Mouse (Mus musculus) right cerebral cortex, postnatal 10 days (tissue): Measurements from ENCODE around the gene Cend1.

Source experiments
- DNase-seq, 2 experiments: peaks; one replicate each; pipeline ENCODE4 v3.0.0; 2021; ENCODE audit warnings: low spot score in 2 of 2

Cend1 gene

DNA sequence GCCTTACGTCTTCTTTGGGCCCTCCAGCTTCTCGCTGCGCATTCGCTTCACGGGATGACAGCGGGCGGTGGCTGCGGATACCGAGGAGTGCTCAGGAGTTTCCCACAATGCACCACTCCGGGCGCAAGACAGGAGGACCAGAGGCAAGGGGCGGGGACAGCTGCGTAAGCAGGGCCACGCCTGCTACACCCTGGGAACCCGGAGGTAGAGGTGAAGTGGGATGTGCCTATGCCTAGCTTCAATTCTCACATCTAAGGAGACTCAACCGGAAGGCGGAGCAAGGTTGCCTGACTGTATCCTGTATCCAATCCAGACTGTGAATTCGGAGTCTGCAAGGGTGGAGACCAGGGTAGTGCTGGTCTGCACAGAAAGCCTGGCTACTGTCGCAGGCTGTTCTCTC is at the start of gene Cend1:
Gene Cend1 (minus strand): TSS at position 182 of the 400 bp plus-strand sequence.
- DNase-seq: peak; percentile 93 to 95

DNA sequence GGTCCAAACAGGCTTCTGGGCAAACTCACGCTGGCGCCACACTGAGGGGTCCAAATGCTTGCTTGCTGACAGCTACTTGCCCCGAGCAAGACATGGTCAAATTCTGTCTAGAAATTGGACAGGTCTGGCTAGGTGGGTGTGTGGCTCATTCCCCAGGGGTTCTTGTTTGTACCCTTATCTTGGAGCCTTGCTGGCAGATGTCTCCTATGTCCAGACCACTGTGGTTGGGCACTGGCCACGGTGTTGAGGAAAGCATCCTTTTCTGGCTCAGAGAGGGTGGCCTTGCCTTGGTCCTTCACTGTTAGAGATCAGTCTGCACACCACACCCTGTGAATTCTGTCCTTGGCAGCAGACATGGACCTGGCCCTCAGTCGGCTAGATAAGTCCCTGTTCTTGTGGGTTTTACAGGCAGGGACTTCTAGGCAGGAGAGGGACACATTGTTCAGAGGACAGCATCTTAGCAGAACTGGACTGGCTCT is 49.0 kb upstream of the Cend1 start:
- no peak for DNase-seq

DNA sequence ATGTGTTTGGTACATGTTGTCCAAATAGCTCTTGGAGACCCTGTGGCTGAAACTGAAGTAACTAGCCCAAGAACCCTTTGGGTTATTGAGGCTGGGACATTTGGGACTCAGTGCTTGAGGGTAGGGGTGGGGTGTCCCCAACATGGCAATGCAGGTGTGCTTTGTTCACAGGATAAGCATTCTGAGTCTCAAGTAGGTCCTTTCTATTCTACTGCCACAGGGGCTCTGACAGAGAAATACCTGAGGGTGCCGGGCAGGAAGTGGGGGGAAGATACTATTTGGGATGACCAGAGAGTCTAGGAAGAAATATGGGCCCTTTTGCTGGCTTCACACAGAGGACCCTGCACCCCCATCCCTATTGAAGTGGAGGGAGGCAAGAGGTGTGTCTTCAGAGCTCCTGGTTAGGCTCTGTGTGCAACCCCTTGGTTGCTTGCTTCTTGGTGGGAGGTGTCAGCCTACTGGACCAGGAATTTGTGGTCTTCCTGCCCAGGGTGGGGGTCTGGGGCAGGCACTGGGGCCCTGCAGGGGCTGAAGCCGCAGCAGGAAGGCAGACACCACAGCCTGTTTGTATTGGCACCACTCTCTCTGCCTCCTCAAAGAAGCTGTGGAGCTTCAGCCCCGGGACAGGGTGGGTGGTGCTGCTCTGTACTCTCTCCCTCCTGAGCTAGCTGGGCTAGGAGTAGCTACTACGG is 48.4 kb upstream of the Cend1 start:
- no peak for DNase-seq

DNA sequence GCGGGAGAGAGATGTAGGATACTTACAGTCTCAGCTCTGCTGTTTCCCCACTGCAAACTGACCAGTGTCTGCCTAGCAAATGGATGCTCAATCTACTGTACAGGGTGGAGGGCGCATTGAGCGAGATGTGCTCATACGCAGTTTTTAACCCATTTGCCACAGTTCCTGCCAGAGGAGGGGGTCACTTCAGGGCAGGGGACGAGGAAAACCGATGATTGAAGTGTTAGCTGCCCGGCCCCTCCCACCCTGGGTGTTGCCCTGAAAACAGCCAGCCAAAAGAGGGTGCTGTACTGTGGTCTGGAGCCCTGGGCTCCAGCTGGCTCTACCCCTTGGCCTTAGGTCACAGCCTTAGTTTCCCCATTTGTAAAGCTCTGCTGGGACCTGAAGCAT is 47.7 kb upstream of the Cend1 start:
- no peak for DNase-seq

DNA sequence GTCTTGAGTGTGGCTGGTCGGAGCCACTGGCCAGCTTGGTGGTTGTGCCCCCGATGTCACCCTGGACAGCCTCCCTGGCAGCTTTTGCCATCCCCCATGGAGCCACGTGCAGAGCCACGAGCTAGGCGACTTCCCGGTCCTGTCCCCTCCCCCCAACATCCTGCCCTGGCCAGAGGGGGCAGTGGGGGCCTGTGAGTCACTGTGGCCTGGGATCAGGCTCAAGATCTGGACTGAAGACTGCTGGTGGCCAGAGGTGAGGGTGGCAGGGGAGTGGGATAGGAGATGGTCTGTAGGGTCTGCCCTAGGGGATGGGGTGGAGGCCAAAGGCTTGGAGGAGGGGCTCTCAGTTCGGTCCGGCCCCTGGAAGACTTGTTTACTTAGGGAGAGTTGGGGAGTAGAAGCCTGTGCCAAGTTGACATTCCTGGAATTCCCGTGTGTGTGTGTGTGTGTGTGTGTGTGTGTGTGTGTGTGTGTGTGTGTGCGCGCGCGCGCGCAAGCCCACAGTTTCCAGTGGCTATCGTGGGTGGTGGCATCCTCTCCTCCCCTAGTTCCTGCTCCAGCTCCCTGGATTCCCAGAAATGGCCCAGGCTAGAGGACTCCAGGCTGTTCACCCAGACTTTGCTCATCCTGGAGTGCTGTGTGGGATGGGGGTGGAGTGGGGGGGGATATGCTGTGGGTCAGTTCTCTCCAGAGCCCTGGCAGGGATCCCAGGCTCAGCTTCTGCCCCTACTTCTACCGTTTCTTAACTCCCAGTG is 47.1 kb upstream of the Cend1 start:
- DNase-seq: peak; percentile 69 to 76

DNA sequence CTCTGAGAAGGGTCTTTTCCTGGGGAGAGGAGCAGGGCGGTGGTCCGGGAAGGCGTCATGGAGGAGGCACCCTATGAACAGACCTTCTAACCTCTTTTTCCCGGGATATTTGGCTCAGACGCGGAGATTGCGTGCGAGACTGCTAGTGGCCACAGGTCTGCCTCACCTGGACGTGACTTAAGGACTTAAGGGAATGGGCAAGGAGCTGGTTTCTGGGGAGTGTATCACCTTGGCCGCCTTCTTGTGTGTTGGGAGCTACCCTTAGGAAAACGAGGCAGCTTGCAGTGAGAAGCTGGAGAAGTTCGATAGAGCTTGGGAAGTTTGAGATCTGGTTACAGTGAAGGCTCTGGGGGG is 46.5 kb upstream of the Cend1 start:
- peak in 1 of 2 experiments; percentile 40 for DNase-seq

DNA sequence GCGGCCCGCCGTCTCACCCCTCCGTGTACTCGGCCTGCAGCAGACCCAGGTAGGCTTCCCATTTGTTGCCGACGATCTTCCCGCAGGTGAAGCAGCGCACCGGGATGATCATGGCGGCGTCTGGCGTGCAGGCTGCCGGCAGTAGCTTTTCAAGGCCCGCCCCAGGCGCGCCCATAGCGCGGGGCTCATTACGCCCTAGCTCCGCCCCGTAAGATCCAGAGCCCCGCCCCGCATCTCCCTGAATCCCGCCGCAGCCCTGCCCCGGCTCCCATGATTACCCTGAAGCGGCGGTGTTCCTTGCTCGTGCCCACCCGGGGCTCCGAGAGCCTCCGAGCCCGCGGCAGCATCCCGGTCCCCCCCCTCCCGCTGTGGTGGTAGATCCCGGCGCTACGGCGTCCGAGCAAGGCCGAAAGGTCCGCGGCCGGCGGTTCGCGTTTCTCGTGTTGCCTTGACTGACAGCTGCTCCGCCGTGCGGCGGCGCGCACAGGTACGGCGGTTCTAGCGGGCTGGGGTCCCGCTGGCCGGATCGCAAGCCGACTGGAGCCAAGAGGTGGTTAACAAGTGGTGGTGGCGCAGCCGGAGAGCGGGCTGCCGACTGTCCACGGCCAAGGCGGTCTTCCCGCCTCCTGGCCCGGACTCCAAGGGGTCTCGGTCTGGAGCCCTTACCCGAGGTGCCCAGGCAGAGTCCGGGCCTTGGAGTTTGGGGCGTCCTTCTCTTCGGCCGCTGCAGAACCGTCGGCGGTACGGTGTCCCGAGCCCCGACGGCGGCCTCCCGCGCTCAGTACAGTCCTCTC is 45.9 kb upstream of the Cend1 start, which contains the start of the genes Polr2l and Tspan4:
Gene Polr2l (minus strand): TSS at position 122 of the 794 bp plus-strand sequence.
Gene Tspan4 (plus strand): TSS at position 230 of the 794 bp plus-strand sequence.
- peak; percentile 89 to 91 for DNase-seq

DNA sequence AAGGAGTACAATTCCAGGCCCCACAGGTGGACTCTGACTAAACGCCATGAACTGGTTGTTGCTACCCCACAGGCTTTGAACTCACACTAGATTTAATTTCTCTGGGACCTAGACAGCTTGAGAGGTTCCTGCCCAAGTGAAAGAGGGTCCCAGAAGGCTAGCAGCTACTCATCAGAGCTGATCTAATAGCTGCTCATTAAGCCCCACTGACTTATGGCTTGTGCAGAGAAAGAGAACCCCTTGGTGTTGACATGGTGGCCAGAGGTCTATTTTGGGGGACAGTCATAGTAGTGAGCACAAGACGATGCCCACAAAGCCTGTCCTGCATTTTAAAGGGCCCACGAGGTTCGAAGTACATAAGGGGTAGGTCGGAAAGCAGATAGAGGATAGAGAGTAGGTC is 44.9 kb upstream of the Cend1 start:
- no peak for DNase-seq

DNA sequence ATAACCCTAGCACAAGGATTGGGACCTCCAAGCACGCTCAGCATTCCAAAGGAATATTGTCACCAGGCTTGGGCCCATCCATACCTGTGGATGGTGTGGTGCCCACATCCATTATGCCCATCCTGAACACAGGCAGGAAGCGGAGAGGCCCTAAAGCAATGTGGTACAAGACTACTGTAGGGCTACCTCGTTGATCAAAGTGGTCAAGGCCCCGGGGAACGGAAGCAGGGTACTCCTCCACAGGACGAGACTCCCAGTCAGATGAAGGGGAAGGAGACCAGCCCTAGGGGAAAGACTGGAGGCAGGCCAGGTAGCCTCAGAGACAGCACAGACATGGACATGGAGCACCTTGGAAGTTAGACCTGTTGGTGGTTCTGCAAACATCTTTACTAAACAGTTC is 43.5 kb upstream of the Cend1 start:
- no peak for DNase-seq

DNA sequence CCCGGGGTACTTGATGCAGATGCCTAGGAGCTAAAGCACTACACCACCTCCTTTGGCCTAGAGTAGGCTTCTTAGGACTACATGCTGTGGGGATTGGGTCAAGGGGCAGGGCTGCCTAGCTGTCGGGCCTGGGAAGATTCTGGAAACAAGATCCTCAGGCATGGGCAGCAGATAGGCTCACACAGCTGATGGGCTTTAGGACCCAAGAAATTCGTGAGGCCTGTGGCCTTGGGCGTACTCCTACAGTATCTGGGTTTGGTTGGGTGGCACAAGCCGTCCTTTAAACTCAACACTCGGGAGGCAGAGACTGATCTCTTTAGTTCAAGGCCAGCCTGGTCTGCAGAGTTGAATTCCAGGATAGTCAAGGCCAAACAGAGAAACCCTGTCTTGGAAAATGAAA is 42.9 kb upstream of the Cend1 start:
- DNase-seq: no peak

DNA sequence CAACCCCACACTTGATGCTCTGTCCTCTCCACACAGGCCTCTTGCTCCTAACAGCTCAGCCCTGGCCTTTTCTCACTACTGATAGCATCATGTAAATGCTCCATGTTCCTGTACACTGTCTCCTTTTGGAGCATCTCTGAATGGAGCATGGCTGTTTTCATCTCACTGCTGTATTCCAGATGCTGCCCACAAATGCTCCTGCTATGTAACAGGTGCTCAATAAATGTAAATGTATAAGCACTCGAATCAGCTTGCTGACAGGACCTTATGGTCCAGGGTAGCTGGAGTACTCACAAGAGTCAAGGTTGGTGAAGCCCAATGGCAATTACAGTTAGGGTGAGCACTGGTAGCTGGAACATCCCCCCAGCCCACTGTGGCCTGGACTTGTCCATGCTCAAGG is 41.9 kb upstream of the Cend1 start:
- DNase-seq: no peak

DNA sequence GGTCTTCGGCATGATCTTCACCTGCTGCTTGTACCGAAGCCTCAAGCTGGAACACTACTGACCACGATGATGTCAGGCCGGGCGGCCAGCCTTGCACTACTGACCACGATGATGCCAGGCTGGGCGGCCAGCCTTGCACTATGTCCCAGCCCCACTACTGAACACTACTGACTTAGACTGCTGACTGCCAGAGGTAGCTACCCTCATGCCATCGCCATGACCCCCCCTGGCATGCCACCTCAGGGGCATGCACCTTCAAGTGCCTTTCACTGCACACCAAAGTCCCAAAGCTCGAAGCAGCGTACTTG is 41.3 kb upstream of the Cend1 start:
- DNase-seq: no peak

DNA sequence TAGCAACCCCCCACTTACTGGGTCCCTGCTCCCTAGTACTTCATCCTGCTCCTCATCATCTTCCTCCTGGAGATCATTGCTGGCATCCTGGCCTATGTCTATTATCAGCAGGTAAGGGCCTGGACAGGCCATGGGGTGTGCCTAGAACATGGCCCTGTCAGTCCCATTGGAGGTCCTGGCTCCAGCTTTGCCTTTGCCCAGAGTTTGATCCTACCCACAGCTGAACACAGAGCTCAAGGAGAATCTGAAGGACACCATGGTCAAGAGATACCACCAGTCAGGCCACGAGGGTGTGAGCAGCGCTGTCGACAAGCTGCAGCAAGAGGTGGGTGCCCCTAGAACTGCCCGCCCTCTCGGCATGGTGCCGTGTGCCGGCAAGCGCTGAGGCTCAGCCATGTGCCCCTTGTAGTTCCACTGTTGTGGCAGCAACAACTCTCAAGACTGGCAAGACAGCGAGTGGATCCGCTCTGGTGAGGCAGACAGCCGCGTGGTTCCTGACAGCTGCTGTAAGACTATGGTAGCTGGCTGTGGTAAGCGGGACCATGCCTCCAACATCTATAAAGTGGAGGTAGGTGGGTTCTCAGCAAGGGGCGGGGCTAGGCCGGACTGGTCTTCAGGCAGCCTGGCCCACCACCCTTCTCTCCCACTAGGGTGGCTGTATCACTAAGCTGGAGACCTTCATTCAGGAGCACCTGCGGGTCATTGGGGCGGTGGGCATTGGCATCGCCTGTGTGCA is 40.8 kb upstream of the Cend1 start:
- DNase-seq: peak in 1 of 2 experiments; percentile 44

DNA sequence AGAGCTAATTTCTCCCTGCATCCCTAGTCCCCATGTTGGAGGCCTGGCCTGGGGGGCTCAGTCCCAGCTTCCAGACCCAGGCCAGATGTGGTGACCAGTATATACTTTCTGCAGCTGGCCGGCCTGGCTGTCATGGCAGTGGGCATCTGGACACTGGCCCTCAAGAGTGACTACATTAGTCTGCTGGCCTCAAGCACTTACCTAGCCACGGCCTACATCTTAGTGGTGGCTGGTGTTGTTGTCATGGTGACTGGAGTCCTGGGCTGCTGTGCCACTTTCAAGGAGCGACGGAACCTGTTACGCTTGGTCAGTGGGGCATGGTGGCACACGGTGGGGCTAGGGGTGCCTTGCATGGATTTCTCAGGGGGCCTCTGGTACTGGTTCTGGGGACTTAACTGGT is 40.1 kb upstream of the Cend1 start:
- peak in 1 of 2 experiments; percentile 45 for DNase-seq

DNA sequence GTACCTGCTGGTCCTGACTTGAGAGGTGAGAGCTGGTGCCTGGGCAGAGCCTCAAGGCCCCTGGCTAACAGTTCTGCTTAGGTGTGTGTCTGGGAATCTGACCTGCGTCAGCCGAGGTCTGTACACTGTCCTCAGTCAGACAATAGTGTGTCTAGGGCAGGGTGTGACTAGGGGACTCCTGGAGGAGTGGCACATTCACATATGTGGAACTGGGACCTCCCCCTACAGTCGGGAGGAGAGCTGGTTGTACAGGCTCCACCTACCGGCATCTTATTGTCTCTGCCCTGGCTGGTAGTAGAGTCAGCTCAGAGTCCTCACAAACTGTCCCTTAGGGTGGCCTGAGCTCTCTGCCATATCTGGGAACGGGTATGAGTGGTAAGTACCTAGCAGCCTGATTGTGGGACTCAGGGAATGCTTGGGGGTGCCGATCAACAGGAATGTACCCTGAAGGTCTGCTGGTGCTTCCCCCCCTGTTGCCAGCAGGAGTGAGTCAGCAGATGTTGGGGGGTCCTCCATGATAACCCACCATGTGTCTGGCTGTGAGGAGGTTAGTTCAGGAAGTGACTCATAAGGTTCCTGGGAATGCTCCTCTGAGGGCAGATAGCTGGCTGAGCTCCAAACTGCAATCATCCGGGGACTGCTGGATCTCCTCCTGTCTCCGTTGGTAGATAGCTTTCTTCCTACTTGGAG is 39.4 kb upstream of the Cend1 start:
- DNase-seq: peak; percentile 72 to 84

DNA sequence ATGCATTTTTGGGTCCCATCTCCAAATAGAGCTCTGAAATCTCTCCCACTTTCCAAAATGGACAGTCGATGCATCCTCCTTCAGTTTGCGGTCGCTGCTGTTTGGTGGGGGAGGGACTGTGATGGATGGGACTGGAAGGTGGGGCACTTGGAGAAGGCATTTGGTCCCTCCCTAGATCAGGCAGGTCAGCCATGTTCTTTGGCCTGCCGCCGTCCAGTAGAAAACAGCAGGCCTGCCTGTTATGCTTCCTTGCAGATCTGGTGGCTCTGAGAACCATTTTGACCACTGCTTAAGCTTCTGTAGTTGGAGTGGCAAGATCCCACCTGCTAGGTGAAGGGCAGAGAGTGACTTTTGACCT is 38.9 kb upstream of the Cend1 start:
- peak in 1 of 2 experiments; percentile 34 for DNase-seq

DNA sequence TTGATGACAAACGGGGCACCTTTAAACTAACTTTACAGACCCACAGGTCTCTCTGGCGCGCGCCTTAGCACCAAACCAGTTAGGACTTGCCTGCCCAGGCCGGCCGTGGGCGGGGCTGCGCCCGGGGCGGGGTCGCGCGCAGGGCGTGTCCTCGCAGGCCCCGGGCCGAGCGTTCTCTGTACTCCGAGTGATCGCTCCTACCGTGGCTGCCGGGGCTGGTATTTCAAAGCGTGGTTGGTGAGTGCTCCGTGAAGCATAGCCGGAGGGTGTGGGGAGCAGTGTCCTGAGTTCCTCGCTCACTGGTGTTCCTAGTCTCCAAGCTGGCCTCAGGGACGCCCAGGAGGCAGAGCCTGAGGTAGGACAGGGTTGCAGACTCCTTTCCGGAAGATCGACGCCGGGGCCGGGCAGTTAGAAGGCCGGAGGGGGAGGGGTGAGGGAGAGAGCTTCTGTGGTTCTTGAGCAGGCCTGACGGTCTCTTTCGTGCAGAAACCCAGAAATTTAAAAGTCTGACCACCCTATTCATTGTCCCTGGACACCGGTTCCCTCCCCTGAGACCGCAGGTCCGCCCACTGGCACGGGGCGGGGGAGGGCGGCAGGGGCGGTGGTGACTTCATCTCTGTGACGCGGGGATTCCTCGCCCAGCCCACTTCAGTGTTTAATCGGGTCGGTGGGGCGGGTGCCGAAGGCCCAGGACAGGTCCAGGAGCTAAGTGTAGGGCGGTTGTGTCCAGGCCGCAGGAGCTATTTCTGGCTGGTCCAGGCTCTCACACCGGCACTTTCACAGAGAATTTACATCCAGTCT is 38.1 kb upstream of the Cend1 start, which contains the start of gene Cd151:
Gene Cd151 (plus strand): TSS at position 163 of the 801 bp plus-strand sequence.
- peak; percentile 78 to 81 for DNase-seq

DNA sequence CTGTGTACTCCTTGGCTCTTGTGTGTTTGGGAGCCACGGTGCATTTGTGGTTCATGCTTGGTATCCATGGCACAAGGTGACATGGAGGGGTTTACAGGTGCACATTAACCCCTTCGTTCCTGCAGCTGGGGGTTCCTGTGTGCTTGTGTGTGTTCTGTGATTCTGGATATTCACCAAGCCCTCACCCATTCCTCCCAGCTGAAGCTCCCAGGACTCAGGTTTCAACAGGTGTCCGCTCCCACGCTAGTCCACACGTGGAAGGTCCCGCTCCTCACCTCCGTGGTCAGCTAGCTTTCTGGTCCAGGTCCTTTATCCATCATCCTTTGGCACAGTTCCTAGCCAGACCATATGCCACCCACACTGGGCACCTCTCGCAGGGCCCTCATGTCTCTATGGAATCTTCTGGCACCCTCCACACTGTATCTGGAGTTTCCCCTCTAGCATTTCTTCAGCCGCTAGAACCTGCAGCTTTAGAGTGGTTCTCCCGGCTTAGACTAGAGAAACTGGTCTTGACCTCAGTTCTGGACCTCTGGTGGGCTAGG is 37.4 kb upstream of the Cend1 start:
- DNase-seq: no peak

DNA sequence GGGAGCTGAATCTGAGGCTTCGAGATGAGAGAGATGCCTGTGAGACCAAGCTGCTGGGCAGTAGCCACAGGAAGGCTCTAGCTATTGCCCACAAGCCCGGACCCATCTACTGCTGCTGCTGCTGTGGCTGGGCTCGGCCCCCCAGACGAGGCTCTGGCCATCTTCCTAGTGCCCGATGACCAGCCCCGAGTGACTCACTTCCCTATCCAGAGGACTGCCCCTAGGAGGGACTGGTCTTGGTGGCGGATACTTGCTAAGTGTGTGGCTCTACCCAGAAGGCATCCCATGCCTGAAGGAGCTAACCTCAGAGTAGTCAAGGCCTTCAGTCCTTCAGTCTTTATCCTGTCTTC is 36.7 kb upstream of the Cend1 start:
- peak in 1 of 2 experiments; percentile 28 for DNase-seq

DNA sequence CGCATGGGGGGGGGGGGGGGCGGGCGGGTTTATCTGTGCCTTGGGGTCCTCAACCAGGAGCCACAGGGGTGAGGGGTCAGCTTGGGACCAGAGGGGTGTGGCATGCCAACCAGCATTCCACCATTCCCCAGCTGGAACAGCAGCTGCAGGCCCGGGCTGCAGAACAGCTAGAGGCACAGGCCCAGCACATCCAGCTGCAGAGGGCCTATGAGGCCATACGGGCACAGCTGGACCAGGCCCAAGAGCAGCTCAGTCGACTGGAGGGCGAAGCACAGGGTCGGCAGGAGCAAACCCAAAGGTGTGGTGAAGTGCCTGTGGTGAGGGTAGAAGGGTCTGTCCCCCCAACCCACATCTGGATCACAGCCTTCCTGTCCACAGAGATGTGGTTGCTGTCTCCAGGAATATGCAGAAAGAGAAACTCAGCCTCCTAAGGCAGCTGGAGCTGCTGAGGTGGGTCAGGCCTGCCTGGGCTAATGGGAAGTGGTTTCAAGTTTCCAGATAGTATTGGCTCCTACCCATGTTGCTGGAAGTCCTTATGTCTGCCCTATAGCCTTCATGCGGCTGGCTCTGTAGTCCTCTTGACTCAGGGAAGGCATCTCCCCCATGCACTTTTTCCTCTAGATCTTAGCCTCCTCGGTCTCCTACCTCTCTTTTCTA is 36.2 kb upstream of the Cend1 start:
- DNase-seq: no peak
